Mouse (Mus musculus) adrenal gland (tissue): ENCODE measurements around the gene Fbln1.

Source experiments
- intact Hi-C: fragments of 180-260 bp; cut with DNase I; formaldehyde crosslinking; loops from one replicate; pipeline ENCODE4 v1.15.1; 2025

Fbln1 gene

GRCm38 (mm10) chr15:85233251-85233611 is 27.5 kb downstream of the Fbln1 start:
- intact Hi-C loops, result loop anchor here (5.0 kb wide), 1 partner anchor 81 kb away; no protein-coding TSS in a partner anchor

- intact Hi-C loops, result loop anchor here (5.0 kb wide), 1 partner anchor 81 kb away; no protein-coding TSS in a partner anchor
Observed at GRCm38 (mm10) chr15:85233690-85234089, 27.9 kb downstream of the Fbln1 start.

- intact Hi-C loops, result no loop called here
Observed at GRCm38 (mm10) chr15:85238821-85239745, 33.3 kb downstream of the Fbln1 start.

GRCm38 (mm10) chr15:85240086-85240485 is 34.3 kb downstream of the Fbln1 start:
- intact Hi-C loops, result no loop called here

- intact Hi-C loops, result no loop called here
Observed at GRCm38 (mm10) chr15:85241856-85242255, 36.1 kb downstream of the Fbln1 start.

GRCm38 (mm10) chr15:85244414-85245161 is 38.8 kb downstream of the Fbln1 start:
- intact Hi-C loops, result no loop called here

DNA sequence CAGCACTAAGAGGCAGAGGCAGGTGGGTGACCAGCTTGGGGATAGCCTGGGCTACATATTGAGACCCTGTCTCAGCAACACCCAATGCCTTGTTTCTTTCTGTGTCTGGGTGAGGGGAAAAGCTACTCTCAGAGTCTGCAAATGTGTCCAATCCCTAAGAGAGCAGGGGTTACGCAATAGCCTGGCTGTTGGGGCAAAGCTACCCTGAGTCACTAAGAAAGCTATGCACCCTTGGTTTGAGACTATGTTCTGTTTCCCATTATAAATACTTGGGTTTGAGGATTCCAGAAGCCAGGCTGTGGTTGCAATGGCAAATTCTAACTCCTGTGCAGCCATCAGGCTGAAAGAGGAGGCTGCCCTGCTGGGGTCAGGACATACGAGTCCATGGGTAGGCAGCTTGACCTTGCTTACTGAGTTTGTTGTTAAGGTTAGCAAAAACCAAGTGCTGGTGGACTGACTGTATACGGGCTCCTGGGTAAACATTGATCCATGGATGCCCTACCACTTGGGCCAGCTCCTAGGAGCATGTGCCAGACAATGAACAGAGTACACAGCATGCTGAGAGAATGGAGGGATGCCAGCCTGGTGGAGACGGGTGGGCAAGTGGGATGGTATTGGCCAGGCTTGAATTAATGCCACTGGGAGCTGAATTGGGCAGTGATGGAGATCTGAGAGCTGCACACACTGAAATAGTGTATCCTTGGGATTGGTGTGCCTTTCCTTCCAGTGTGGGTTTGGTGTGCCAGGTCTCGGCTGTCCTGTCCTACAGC is 39.7 kb downstream of the Fbln1 start:
- intact Hi-C loops, result no loop called here

GRCm38 (mm10) chr15:85246016-85246415 is 40.3 kb downstream of the Fbln1 start:
- intact Hi-C loops, result no loop called here

DNA sequence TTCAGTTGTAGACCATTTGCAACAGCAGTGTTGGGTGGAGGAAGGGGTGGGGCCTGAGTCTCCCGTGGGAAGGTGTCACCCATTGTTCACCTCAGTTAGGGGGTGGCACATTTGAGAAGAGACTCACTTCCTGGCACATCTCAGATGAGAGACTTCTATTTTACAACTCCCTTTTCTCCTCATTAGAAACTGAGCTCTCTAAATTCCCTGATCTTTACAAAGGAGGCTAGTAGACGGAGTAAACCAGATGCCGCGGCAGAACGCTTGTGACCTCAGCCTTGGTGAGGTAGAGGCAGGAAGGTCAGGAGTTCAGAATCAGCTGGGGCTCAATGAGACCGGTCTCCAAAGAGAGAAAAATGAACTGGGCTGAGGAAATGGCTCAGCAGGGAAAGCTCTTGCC is 41.2 kb downstream of the Fbln1 start:
- intact Hi-C loops, result no loop called here

- intact Hi-C loops, result loop anchor here (2.0 kb wide), 1 partner anchor 98 kb away; no protein-coding TSS in a partner anchor
Observed at GRCm38 (mm10) chr15:85248311-85248710, 42.6 kb downstream of the Fbln1 start.

DNA sequence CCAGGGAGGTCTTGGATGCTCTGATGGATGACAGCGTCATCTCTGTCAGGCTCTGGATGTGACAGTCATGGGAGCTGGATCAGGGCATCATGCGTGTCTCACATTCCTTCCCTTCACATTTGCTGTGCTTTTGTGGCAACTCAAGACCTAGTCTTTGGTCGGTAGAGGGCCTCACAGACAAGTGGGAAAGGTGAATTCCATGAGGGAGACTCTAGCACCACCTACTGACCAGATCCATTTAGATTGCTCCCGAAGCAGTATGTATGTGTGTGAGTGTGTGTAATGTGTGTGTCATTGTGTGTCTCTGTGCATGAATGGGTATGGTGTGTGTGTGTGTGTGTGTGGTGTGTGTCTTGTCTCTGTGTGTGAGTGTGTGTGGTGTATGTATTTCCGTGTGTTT is 43.5 kb downstream of the Fbln1 start:
- intact Hi-C loops, result loop anchor here (2.0 kb wide), 1 partner anchor 98 kb away; no protein-coding TSS in a partner anchor

DNA sequence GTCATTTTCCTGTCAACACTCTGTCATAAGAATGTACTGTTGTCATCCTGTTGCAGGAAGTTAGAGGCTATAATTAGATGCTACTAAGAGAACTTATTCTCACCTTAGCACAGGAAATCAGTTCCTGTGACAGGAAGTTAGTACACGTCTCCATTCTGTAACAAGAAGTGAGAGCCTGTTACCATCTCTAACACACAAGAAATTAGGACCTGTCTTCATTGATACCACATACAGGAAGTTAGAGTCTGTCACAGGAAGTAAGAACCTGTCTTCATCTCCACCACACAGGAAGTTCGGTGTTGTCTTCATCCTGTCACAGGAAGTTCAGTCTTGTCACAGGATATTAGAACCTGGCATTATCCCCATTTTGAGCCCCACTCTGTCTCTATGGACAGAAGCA is 44.7 kb downstream of the Fbln1 start:
- intact Hi-C loops, result no loop called here

DNA sequence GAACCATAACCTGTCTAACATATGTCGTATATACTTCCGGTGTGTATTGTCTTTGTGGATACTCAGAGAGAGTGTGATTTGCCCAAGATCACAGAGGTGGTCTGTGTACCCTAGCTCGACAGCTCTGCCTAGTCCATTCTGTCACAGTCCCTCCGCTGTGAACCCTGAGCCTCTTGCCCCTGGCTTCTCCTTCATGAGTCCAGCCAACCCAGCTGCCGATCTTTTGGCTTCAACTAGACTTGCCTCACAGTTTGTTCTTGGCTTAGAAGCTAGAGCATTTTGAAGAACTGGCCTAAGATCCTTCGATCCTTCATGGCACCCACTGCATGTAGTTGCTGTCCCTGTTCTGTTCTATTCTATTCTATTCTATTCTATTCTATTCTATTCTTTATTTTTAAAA is 46.7 kb downstream of the Fbln1 start:
- intact Hi-C loops, result no loop called here

- intact Hi-C loops, result no loop called here
Observed at GRCm38 (mm10) chr15:85257775-85258429, 52.2 kb downstream of the Fbln1 start.

DNA sequence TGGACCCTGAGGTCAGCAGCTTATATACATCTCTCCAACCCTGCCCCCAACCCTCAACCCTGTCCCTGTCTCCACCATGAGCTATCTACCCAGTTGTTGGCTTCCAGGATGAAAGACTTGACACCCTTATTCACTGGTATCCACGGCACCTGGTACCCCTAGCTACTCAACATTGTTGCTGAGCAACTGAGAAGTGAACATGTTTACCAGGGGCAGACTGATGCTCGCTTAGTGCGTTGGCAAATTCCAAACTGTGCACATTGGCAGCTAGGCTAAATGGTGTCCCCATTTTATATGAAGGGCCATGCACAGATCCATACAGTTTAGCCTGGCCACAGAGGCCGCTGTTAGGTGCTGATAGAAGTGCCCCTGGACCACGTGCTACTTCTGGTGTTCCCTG is 57.1 kb downstream of the Fbln1 start:
- intact Hi-C loops, result no loop called here

DNA sequence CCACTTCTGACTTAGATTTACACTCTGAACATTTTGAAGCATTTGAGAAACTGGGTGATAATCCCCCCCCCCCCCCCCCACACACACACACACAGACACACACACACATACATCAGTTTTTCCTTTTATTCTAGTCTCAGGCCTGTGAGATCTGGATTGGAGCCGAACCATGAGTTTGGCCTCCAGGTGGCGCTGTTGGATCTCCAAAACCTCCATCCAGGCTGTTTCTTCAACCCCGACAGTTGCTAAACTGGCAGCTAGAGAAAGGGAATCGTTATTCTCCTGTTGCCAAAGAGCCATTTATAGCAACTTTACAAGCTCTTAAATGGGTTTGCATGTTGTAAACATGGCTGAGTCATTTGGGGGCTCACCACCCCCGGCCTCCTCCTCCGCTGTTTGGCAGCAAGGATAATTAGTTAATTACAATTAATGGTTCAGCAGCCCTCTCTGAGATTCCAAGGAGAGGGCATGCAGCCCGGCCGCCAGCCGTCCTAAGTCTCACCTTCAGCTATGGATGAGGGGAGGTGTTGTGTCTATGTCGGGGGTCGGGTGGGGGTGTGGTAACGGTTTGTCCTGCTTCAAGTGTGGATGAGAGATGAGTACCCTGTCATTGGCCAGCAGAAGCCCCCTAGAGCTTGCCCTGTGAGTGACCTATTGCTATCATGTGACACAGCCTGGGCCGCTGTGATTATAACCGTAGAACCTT is 61.1 kb downstream of the Fbln1 start:
- intact Hi-C loops, result loop anchor here (1.0 to 5.0 kb wide), 3 partner anchors 40 to 316 kb away; no protein-coding TSS in a partner anchor

- intact Hi-C loops, result loop anchor here (5.0 kb wide), 2 partner anchors 39 to 214 kb away; no protein-coding TSS in a partner anchor
Observed at GRCm38 (mm10) chr15:85267891-85268290, 62.1 kb downstream of the Fbln1 start.

- intact Hi-C loops, result no loop called here
Observed at GRCm38 (mm10) chr15:85272988-85273387, 67.2 kb downstream of the Fbln1 start.

DNA sequence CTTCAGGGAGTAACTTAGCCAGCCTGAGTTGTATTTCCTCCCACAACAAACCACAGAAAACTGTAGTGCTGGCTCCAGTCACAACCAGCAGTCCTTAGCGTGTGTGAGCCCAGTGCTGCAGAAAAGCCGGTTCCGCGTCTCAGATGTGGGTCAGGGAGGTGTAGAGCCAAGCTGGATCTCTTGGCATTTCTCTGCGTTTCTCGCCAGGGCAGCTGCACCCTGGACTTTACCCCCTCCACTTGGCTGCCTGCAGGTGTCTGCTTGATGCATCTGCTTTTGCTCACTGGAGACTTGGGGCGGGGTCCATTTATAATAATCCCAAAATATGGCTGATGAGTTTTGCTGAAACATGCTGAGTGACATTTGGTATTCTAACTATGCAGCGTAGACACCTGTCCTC is 71.5 kb downstream of the Fbln1 start:
- intact Hi-C loops, result no loop called here

DNA sequence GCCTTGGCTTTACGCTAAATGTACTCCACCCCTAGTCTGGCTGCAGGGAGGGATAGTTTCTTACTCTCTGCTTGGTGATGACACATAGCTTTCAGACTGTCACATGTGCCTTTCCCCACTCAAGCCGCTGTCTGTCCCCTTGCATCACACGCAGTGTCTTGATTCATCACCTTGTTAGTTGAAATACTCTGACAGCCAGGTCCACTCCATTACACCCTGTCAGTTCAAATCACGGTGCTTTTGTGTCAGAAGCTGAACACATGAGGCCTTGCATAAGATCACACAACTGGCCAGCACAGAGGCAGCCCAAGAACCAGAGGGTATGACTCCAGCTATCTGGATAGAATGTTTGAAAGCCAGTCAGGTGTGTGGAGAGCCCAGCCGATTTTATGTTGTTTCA is 73.2 kb downstream of the Fbln1 start:
- intact Hi-C loops, result no loop called here
